Mouse (Mus musculus) kidney, adult 2 months (tissue): ENCODE results near the gene Mettl15. TPM values are rescaled to one million over a fixed set of nuclear protein-coding genes. Genes with fewer than 3 reads are reported as not detected.

Experiments used
- DNase-seq: peaks from one replicate; pipeline ENCODE4 v3.0.0; 2021
- H3K27ac ChIP-seq: fragments of 200-500 bp; 2 replicates; pipeline ENCODE4 v1.5.1; 2012; ENCODE audit warnings: low read depth, low read length, control low read depth, inconsistent platforms; ENCODE audit not compliant: insufficient read depth
- H3K27me3 ChIP-seq: fragments of 200-500 bp; replicated peaks from 2 replicates; pipeline ENCODE4 v1.6.1; 2012; ENCODE audit warnings: mild to moderate bottlenecking, moderate library complexity, low read length, inconsistent platforms; ENCODE audit not compliant: control insufficient read depth, insufficient read depth
- H3K36me3 ChIP-seq: fragments of 200-500 bp; 2 replicates; pipeline ENCODE4 v1.6.1; 2012; ENCODE audit warnings: mild to moderate bottlenecking, moderate library complexity, low read length, inconsistent platforms; ENCODE audit not compliant: control insufficient read depth, insufficient read depth
- H3K4me1 ChIP-seq: fragments of 200-500 bp; 2 replicates; pipeline ENCODE4 v1.6.1; 2011; ENCODE audit warnings: low read length; ENCODE audit not compliant: control insufficient read depth, insufficient read depth
- H3K4me3 ChIP-seq: fragments of 200-500 bp; 2 replicates; pipeline ENCODE4 v1.5.1; 2011; ENCODE audit warnings: mild to moderate bottlenecking, low read depth, low read length, control low read depth; ENCODE audit not compliant: insufficient read depth
- CTCF ChIP-seq: fragments of 200-500 bp; conservative IDR thresholded peaks from 2 replicates; pipeline ENCODE4 v1.5.1; 2011; ENCODE audit warnings: low read depth, mild to moderate bottlenecking, control low read depth, low read length, moderate library complexity, mixed read lengths; ENCODE audit not compliant: insufficient read depth, insufficient read length
- POLR2A ChIP-seq: fragments of 200-500 bp; IDR thresholded peaks from one replicate; pipeline ENCODE4 v1.6.1; 2011; ENCODE audit warnings: low read depth, low read length, control low read depth
- WGBS: fragments of 180-500 bp; shearing (Covaris S2); methylation state at CpG from one replicate; pipeline ENCODE4 v1.1.7; 2018; 5-methylcytosine and 5-hydroxymethylcytosine counted together
- polyA plus RNA-seq: library from polyadenylated mRNA; depleted of rRNA; stranded (reverse); fragments of >200 nt; gene quantifications from 2 replicates; pipeline ENCODE4 v1.2.3, GENCODE M21; 2012; rRNA removed

The Mettl15 gene
- 7.2 and 7.9 TPM in 2 replicates for polyA plus RNA-seq

GRCm38 (mm10) chr2:109280600-109281340 is at the start of gene Mettl15, which contains the start of gene Kif18a:
Mettl15 (minus strand) TSS chr2:109280748.
Kif18a (plus strand) TSS chr2:109280738.
- no peak for TF ChIP-seq POLR2A
- no peak for TF ChIP-seq CTCF
- WGBS = under 1% methylated on average over 51 of the region's 51 CpGs
- Histone ChIP-seq H3K4me1 (no peaks in the 10 kb centered on the region; the same call in 1 of the 2 replicates), H3K36me3 (no peaks in the 10 kb centered on the region), H3K27ac (peak within 1 kb of the TSS; percentile 40; the same call in 1 of the 2 replicates), H3K4me3 (peak within 1 kb of the TSS; percentile 73), H3K27me3 (no peaks in the 10 kb centered on the region)
- peak; percentile 98 for DNase-seq

- 96% methylated on average over 5 of the region's 5 CpGs for WGBS
- TF ChIP-seq CTCF = no peak
- TF ChIP-seq POLR2A = no peak
Observed at GRCm38 (mm10) chr2:109311369-109311768, 30.8 kb upstream of the Mettl15 start.

GRCm38 (mm10) chr2:109303638-109304037 is 23.1 kb upstream of the Mettl15 start:
- TF ChIP-seq POLR2A (no peak), CTCF (no peak)
- no peaks in the 10 kb centered on the region for H3K36me3 ChIP-seq
- no peaks in the 10 kb centered on the region for H3K4me1 ChIP-seq
- H3K4me3 ChIP-seq = no peak overlapping the region
- no peak overlapping the region for H3K27ac ChIP-seq
- no peak for DNase-seq
- no peaks in the 10 kb centered on the region for H3K27me3 ChIP-seq

More at GRCm38 (mm10) chr2:109311369-109311768, 30.8 kb upstream of the Mettl15 start:
- Histone ChIP-seq H3K4me1 (no peaks in the 10 kb centered on the region), H3K36me3 (no peaks in the 10 kb centered on the region), H3K27ac (no peak overlapping the region), H3K27me3 (no peaks in the 10 kb centered on the region), H3K4me3 (no peak overlapping the region)
- DNase-seq = no peak

GRCm38 (mm10) chr2:109302234-109302633 is 21.7 kb upstream of the Mettl15 start:
- DNase-seq = no peak
- H3K36me3 ChIP-seq = no peaks in the 10 kb centered on the region
- H3K4me3 ChIP-seq = no peak overlapping the region
- no peaks in the 10 kb centered on the region for H3K27me3 ChIP-seq
- TF ChIP-seq POLR2A (no peak), CTCF (no peak)
- 91% methylated on average over 3 of the region's 3 CpGs for WGBS
- H3K4me1 ChIP-seq = no peaks in the 10 kb centered on the region
- no peak overlapping the region for H3K27ac ChIP-seq

- WGBS = 98% methylated on average over 1 of the region's 1 CpGs
- Histone ChIP-seq H3K4me1 (no peaks in the 10 kb centered on the region), H3K36me3 (no peaks in the 10 kb centered on the region), H3K27ac (no peak overlapping the region), H3K27me3 (no peaks in the 10 kb centered on the region), H3K4me3 (no peak overlapping the region)
- TF ChIP-seq CTCF (no peak), POLR2A (no peak)
- no peak for DNase-seq
Observed at GRCm38 (mm10) chr2:109298160-109298559, 17.6 kb upstream of the Mettl15 start.

- H3K27me3 ChIP-seq = no peaks in the 10 kb centered on the region
- WGBS = 92% methylated on average over 5 of the region's 5 CpGs
- TF ChIP-seq POLR2A = no peak
- no peak for TF ChIP-seq CTCF
- H3K4me3 ChIP-seq = no peak overlapping the region
- H3K27ac ChIP-seq = no peak overlapping the region
- H3K36me3 ChIP-seq = no peaks in the 10 kb centered on the region
- H3K4me1 ChIP-seq = no peaks in the 10 kb centered on the region
- no peak for DNase-seq
Observed at GRCm38 (mm10) chr2:109296264-109296663, 15.7 kb upstream of the Mettl15 start.

- 97% methylated on average over 6 of the region's 6 CpGs for WGBS
- H3K27ac ChIP-seq = no peak overlapping the region
- no peaks in the 10 kb centered on the region for H3K36me3 ChIP-seq
- no peaks in the 10 kb centered on the region for H3K4me1 ChIP-seq
- TF ChIP-seq POLR2A = no peak
- TF ChIP-seq CTCF = no peak
- no peak for DNase-seq
- no peak overlapping the region for H3K4me3 ChIP-seq
- H3K27me3 ChIP-seq = no peaks in the 10 kb centered on the region
Observed at GRCm38 (mm10) chr2:109289327-109289726, 8.8 kb upstream of the Mettl15 start.
